Mouse (Mus musculus): ENCODE measurements around the gene Sorl1. TPM values are rescaled to one million over a fixed set of nuclear protein-coding genes. Genes with fewer than 3 reads are reported as not detected.

Sorl1 gene
- total RNA-seq, 2 experiments from 2014 or later = 1.4 to 1.7 TPM

GRCm38 (mm10) chr9:41940311-41940853 lies 183.7 kb downstream of the Sorl1 start:
- ATAC-seq (replicated peaks; ENCODE audit: low FRiP score, low TSS enrichment, poor library complexity, severe bottlenecking) = no peak

DNA sequence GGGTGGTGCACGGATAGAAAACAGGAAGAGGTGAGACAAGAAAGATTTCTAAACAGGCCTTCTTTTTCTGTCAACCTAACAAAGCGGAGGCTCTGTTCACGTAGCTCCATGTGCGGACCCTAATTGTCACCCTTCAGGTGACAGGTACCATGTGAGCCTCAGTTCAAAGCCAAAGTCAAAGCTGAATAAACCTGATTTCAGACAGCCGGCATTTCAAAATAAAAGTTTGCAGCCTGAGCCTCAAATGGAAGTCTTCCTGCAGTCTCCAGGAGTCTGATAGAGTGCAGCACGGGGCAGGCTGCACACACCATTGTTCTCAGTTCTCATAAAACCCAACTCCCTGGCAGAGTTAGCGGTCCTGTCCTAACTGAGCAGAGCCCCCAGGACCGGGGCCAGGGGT lies 185.6 kb downstream of the Sorl1 start:
- ATAC-seq (replicated peaks; ENCODE audit: low FRiP score, low TSS enrichment, poor library complexity, severe bottlenecking) = no peak

DNA sequence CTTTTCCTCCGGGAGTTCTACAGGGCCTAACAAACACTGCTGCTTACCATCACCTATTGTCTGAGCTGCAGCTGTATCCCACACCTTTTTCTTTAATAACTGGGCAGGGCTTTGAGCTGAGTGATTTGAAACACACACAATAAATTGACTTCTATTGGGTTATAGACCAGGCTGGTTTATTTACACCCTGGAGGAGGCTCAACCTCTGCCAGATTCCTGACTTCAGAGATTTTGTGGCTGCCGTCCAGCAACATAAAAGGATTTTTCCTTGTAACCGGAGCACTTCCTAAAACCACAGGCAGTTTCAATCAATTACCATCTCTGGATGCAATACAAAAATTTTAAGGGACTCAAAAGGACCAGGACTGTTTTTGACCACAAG lies 186.1 kb downstream of the Sorl1 start:
- ATAC-seq (replicated peaks; ENCODE audit: low FRiP score, low TSS enrichment, poor library complexity, severe bottlenecking) = no peak

DNA sequence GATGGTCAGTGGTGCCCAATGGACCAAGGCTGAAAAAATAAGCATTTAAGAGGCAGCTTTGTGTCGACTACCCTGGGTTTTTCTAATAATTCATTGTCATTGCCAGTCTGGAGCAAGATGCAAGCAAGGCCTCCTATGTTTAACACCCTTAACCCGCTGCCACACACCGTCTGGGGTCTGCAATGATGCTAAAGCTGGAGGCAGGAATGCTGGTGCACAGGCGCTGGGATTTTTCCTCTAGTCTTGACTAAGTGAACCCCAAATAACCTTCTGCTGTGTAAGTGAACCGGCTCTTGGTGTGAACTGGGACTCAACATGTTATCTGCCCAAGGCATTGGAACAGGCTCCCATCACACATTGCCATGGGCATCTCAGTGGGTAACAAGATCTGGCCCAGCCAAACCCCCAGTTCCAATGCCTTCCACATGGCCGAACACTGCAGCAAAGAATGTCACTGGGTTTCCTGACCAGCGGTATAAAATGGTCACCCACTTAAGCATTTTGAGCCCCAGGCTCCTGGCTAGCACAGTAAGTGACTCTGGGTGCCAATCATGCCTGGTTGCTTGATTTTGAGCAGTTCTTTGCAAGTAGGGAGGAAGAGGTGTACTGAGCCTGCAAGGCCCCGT lies 186.6 kb downstream of the Sorl1 start:
- ATAC-seq (replicated peaks; ENCODE audit: low FRiP score, low TSS enrichment, poor library complexity, severe bottlenecking) = no peak

DNA sequence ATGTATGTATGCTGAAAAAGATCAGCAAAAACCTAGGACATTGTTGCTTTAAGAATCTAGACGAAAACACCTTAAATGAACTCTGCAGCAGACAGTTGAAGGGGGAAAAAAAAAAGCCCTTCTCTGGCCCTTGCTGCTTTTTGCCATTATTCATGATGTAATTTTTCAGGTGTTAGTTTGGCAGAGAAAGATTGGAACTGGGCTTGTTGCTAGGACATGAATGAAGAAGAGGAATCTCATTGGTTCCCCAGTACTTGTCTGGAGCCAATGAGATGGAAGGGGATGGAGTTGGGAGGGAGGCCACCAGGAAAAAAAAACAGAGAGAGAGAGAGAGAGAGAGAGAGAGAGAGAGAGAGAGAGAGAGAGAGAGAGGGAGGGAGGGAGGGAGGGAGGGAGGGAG lies 187.5 kb downstream of the Sorl1 start:
- no peak for ATAC-seq (replicated peaks; ENCODE audit: low FRiP score, low TSS enrichment, poor library complexity, severe bottlenecking)

DNA sequence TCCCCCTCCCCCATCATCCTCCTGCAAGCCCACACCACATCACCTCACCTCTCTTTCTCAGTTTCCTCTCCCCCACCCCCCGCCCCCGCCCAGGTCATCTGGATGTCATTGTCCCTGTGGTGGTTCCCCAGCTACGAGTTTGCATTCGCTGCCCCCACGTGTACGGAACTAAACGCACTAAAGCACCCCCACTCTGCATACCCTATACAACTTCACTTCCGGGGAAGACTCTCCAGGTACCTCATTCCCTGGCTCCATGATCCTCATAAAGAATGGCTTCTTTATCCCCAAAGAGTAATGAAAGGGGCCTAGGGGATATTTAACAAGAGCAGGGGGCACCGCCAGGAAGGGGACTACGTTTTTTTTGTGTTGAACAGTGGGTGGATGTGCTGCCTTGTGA lies 188.1 kb downstream of the Sorl1 start:
- no peak for ATAC-seq (replicated peaks; ENCODE audit: low FRiP score, low TSS enrichment, poor library complexity, severe bottlenecking)

DNA sequence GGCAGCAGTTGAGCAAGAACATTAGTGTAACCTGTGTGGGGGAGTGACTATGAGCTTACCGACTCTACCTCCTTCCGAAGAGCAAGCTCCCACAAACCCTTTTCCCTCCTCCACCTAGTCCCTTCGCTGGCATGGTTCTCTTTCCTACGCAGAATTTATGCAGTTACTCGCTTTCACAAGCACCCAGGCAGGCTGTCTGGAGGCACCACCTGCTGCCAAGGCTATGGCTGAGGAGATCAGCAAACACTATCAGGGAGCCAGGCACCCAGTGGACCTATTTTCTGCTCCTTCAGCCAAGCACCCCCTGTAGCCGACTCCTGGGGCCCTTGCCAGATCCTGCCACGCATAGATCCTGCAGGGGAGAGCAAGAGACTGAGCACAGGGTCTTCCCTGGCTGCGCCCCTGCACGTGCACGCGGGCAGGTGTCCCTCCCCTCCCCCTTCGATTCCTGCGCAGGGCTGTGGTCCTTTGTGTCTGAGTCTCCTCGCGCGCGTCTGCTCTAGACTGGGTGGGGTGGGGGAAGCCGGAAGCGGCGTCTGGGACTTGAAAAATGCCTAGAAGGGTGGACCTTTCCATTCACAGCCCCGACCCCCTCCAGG lies 188.6 kb downstream of the Sorl1 start:
- ATAC-seq (replicated peaks; ENCODE audit: low FRiP score, low TSS enrichment, poor library complexity, severe bottlenecking) = no peak

- ATAC-seq (replicated peaks; ENCODE audit: low FRiP score, low TSS enrichment, poor library complexity, severe bottlenecking) = no peak
Observed at GRCm38 (mm10) chr9:41934848-41935372, 189.2 kb downstream of the Sorl1 start.

GRCm38 (mm10) chr9:41929986-41930385 lies 194.1 kb downstream of the Sorl1 start:
- no peak for ATAC-seq (replicated peaks; ENCODE audit: low FRiP score, low TSS enrichment, poor library complexity, severe bottlenecking)

- ATAC-seq (replicated peaks; ENCODE audit: low FRiP score, low TSS enrichment, poor library complexity, severe bottlenecking) = no peak
Observed at GRCm38 (mm10) chr9:41925721-41926120, 198.4 kb downstream of the Sorl1 start.

GRCm38 (mm10) chr9:41924140-41924539 lies 200.0 kb downstream of the Sorl1 start:
- ATAC-seq (replicated peaks; ENCODE audit: low FRiP score, low TSS enrichment, poor library complexity, severe bottlenecking) = no peak

GRCm38 (mm10) chr9:41922416-41922815 lies 201.7 kb downstream of the Sorl1 start:
- no peak for ATAC-seq (replicated peaks; ENCODE audit: low FRiP score, low TSS enrichment, poor library complexity, severe bottlenecking)

GRCm38 (mm10) chr9:41918657-41919380 lies 205.3 kb downstream of the Sorl1 start:
- no peak for ATAC-seq (replicated peaks; ENCODE audit: low FRiP score, low TSS enrichment, poor library complexity, severe bottlenecking)

DNA sequence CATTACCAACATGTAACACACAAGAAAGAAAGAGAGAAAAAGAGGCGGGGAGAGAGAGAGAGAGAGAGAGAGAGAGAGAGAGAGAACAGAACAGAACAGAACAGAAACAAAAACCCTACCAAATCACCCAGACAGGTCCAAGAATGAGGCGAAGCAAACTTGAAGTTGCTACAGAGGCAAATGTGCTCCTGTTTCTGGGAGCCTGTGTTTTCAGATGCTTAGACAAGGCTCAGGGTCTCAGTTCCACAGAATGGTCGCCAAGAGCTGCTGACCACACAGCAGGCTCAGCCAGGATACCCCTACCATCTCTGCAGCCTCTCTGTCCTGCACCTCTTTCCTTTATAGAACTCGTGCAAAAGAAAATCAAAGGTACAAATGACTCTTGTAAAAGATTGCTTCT lies 205.9 kb downstream of the Sorl1 start:
- ATAC-seq (replicated peaks; ENCODE audit: low FRiP score, low TSS enrichment, poor library complexity, severe bottlenecking) = no peak

DNA sequence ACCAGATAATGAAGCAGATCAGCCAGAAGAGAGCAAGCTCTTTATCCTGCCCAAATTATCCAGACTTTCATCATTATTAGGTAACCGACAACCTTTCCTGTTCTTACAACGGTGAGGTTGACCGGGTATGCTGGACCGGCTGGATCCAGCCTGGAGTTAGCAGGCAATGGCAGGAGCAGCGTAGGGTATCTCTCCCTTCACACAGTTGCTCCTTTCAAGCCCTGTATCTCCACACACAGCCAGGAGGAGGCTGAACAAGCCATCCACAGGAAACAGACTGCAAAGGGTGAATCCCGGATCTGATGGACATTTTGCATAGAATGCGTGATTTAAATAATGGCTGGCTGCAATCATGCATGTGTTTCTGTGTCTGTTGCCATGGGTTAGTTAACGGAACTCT lies 208.5 kb downstream of the Sorl1 start:
- no peak for ATAC-seq (replicated peaks; ENCODE audit: low FRiP score, low TSS enrichment, poor library complexity, severe bottlenecking)

Other genes with a start within 250 kb of the Sorl1 start
- 13.9 and 18.2 TPM in 2 replicates for gene Sc5d, start 140.0 kb upstream of the Sorl1 start, total RNA-seq (2014; fragmentation: Nextera tagmentation)
- 20.2 and 24.5 TPM in 2 replicates for gene Sc5d, start 140.0 kb upstream of the Sorl1 start, total RNA-seq (2017)

Data from megakaryocyte-erythroid progenitor cell, adult 5-6 weeks (primary cell).